ENCODE assay signal across 8 mouse cellular contexts in genomic region chr10:85387219-85388070, GRCm38 (mm10). TPM values are rescaled to one million over a fixed set of nuclear protein-coding genes. Genes with fewer than 3 reads are reported as not detected.
DNase-seq lines count a peak whose midpoint lies in the region; ATAC-seq and TF ChIP-seq lines count a peak whose summit lies in the region.

No protein-coding gene starts in this region.

- ATAC-seq in hindbrain, embryonic 15.5 days (ENCODE audit: low FRiP score, low read depth) = peak; percentile 39

- peaks cover 21% of the 10 kb centered on the region for H3K4me1 ChIP-seq in hindbrain, embryonic 15.5 days (replicated peaks)

- peak overlapping the region; percentile 66 for H3K9ac ChIP-seq in hindbrain, embryonic 15.5 days

- no peaks in the 10 kb centered on the region for H3K36me3 ChIP-seq in hindbrain, embryonic 15.5 days

- no peaks in the 10 kb centered on the region for H3K27me3 ChIP-seq in hindbrain, embryonic 15.5 days

- H3K4me3 ChIP-seq in gastrocnemius, adult 2 months = peak overlapping the region; percentile 78
- H3K4me3 ChIP-seq in hindbrain, embryonic 15.5 days = peak overlapping the region; percentile 65

- intact Hi-C loops in gastrocnemius, adult 2 months (cut with DNase I) = no loop called here
- intact Hi-C loops in left cerebral cortex, postnatal 14 days (cut with DNase I) = loop anchor here (5.0 kb wide), 1 partner anchor 165 kb away; no protein-coding TSS in a partner anchor

- peak overlapping the region; percentile 90 for H3K4me2 ChIP-seq in hindbrain, embryonic 15.5 days

- peak overlapping the region; percentile 79 for H3K27ac ChIP-seq in gastrocnemius, adult 2 months
- peak overlapping the region; percentile 80 for H3K27ac ChIP-seq in hindbrain, embryonic 15.5 days (replicated peaks)

- TF ChIP-seq CTCF in gastrocnemius, adult 2 months (IDR thresholded peaks at IDR 0.05) = no peak

- DNase-seq in layer of hippocampus, adult 11-12 months (ENCODE audit: low spot score) = peak; percentile 24
- no peak for DNase-seq in layer of hippocampus, adult 9-10 months (ENCODE audit: low spot score)
- peak; percentile 59 to 61 for DNase-seq in cerebellum, postnatal 25 days
- DNase-seq in gastrocnemius, adult 2 months = peak; percentile 67
- DNase-seq in left cerebral cortex, postnatal 14 days (ENCODE audit: low spot score in 2 of 2) = peak; percentile 15 to 36
- DNase-seq in mesoderm, embryonic 11.5 days (ENCODE audit: low read depth, low spot score) = peak; percentile 55
- DNase-seq in right cerebral cortex, postnatal 25 days = peak; percentile 37

- under 1% methylated on average over 76 of the region's 78 CpGs for WGBS in hindbrain, embryonic 15.5 days

- no peaks in the 10 kb centered on the region for H3K9me3 ChIP-seq in hindbrain, embryonic 15.5 days

RNA-seq across cellular contexts. Expression of gene Btbd11, which starts 0.8 kb away (rescaled TPM):
- total RNA-seq in gastrocnemius, adult 2 months (2021) = 1 to 10 TPM in 1 of 2 experiments, under 1 TPM in 1; 0.77 to 1.2 TPM
- polyA plus RNA-seq in hindbrain, embryonic 15.5 days (2015; fragmentation: Nextera tagmentation; extraction: Ambion mirVana) = 23.2 and 26.9 TPM in 2 replicates
- total RNA-seq in left cerebral cortex, postnatal 14 days (2021) = 10 to 100 TPM; 28.5 to 29.7 TPM

Comparison
In these comparisons a context has a peak if more than half of its experiments do, and no peak if none do; other contexts are left out.
1. RNA of gene Btbd11, which starts 0.8 kb away (total RNA-seq): 28.5 to 29.7 TPM in left cerebral cortex, postnatal 14 days; 0.77 to 1.2 TPM in gastrocnemius, adult 2 months; every median in the first group is over 10 times any median in the second.